36 mouse cellular contexts compared by ENCODE assay signal in genomic region chr14:78319580-78319979, GRCm38 (mm10). TPM values are rescaled to one million over a fixed set of nuclear protein-coding genes. Genes with fewer than 3 reads are reported as not detected.
"Had no signal": no experiment of that assay in that cellular context is flagged by ENCODE, and none has a peak within 500 bp of the region (broad histone marks: within the 10 kb centered on the region; RNA-seq: fewer than 3 reads in every experiment).

No protein-coding gene starts in this region.

- H3K36me3 ChIP-seq: heart, embryonic 10.5 days; heart, embryonic 13.5 days; heart, embryonic 15.5 days; hindbrain, embryonic 13.5 days; hindbrain, embryonic 15.5 days; kidney, embryonic 15.5 days; limb, embryonic 13.5 days; limb, embryonic 15.5 days; liver, embryonic 13.5 days; liver, embryonic 15.5 days had no signal

- H3K4me3 ChIP-seq: heart, embryonic 10.5 days; heart, embryonic 13.5 days; heart, embryonic 15.5 days; hindbrain, embryonic 13.5 days; hindbrain, embryonic 15.5 days; kidney, embryonic 15.5 days; limb, embryonic 13.5 days; limb, embryonic 15.5 days; liver, embryonic 13.5 days; liver, embryonic 15.5 days had no signal

- H3K9ac ChIP-seq: heart, embryonic 13.5 days; heart, embryonic 15.5 days; hindbrain, embryonic 13.5 days; hindbrain, embryonic 15.5 days; kidney, embryonic 15.5 days; limb, embryonic 13.5 days; limb, embryonic 15.5 days; liver, embryonic 13.5 days; liver, embryonic 15.5 days; liver, postnatal 0 days had no signal

- H3K4me2 ChIP-seq: heart, embryonic 13.5 days; heart, embryonic 15.5 days; hindbrain, embryonic 13.5 days; hindbrain, embryonic 15.5 days; kidney, embryonic 15.5 days; limb, embryonic 13.5 days; limb, embryonic 15.5 days; liver, embryonic 13.5 days; liver, embryonic 15.5 days had no signal

- ATAC-seq: hindbrain, postnatal 0 days; intestine, embryonic 16.5 days; liver, postnatal 0 days had no signal

- H3K9me3 ChIP-seq: heart, embryonic 10.5 days; heart, embryonic 13.5 days; heart, embryonic 15.5 days; hindbrain, embryonic 13.5 days; hindbrain, embryonic 15.5 days; kidney, embryonic 15.5 days; limb, embryonic 13.5 days; limb, embryonic 15.5 days; liver, embryonic 13.5 days; liver, embryonic 15.5 days had no signal

- DNase-seq: gastrocnemius, postnatal 14 days; gastrocnemius, postnatal 36 days; heart, adult 18-20 months; heart, postnatal 14 days; heart, postnatal 36 days; kidney, adult 11 months; kidney, adult 2 months; kidney, adult 9 months; kidney, postnatal 14 days; kidney, postnatal 36 days; layer of hippocampus, adult 9-11 months; layer of hippocampus, postnatal 36 days; left cerebral cortex, postnatal 4 days; liver, embryonic 13.5 days; liver, postnatal 0 days had no signal

- H3K27ac ChIP-seq: heart, embryonic 10.5 days; heart, embryonic 13.5 days; heart, embryonic 15.5 days; hindbrain, embryonic 13.5 days; hindbrain, embryonic 15.5 days; hindbrain, postnatal 0 days; kidney, embryonic 15.5 days; kidney, postnatal 0 days; limb, embryonic 13.5 days; limb, embryonic 15.5 days; liver, embryonic 13.5 days; liver, embryonic 15.5 days had no signal

- H3K4me1 ChIP-seq: heart, embryonic 10.5 days; heart, embryonic 15.5 days; hindbrain, embryonic 13.5 days; hindbrain, embryonic 15.5 days; kidney, embryonic 15.5 days; limb, embryonic 13.5 days; limb, embryonic 15.5 days; liver, embryonic 13.5 days; liver, embryonic 15.5 days had no signal

- H3K27me3 ChIP-seq: heart, embryonic 13.5 days; heart, embryonic 15.5 days; hindbrain, embryonic 13.5 days; hindbrain, embryonic 15.5 days; kidney, embryonic 15.5 days; limb, embryonic 13.5 days; limb, embryonic 15.5 days; liver, embryonic 13.5 days; liver, embryonic 15.5 days had no signal

RNA-seq across cellular contexts. Expression of gene Tnfsf11, which starts 11.7 kb away (rescaled TPM):
- total RNA-seq: gastrocnemius, adult 18-20 months; gastrocnemius, adult 8-10 months; gastrocnemius, postnatal 14 days; gastrocnemius, postnatal 36 days; heart, adult 8-10 months; heart, postnatal 36 days; hindbrain, postnatal 0 days; layer of hippocampus, adult 18-20 months; layer of hippocampus, postnatal 36 days; left cerebral cortex, adult 18-20 months; left cerebral cortex, postnatal 4 days had no signal
- polyA plus RNA-seq: gonadal fat pad, adult 2 months; hindbrain, embryonic 13.5 days; hindbrain, postnatal 0 days; intestine, embryonic 14.5 days; limb, embryonic 11.5 days; liver, adult 2 months; liver, postnatal 0 days had no signal
